Mouse (Mus musculus) neural tube, embryonic 12.5 days (tissue): Measurements from ENCODE around the gene Cpt2. TPM values are rescaled to one million over a fixed set of nuclear protein-coding genes. Genes with fewer than 3 reads are reported as not detected.
A peak's percentile ranks its signal among the peaks of the same experiment; 100 is the strongest.

Source experiments
- ATAC-seq: fragments of 200-750 bp; cut with Nextera tagmentation; 2 replicates; pipeline ENCODE4 v1.8.0; 2017; ENCODE audit warnings: low read depth, mild to moderate bottlenecking, moderate TSS enrichment, moderate library complexity; ENCODE audit not compliant: low FRiP score
- H3K27ac ChIP-seq: fragments of 300-500 bp; sonication (generic); 2 replicates; pipeline ENCODE4 v1.5.1; 2016
- H3K27me3 ChIP-seq: fragments of 300-500 bp; sonication (generic); replicated peaks from 2 replicates; pipeline ENCODE4 v1.6.1; 2016; ENCODE audit warnings: mild to moderate bottlenecking
- H3K36me3 ChIP-seq: fragments of 300-500 bp; sonication (generic); 2 replicates; pipeline ENCODE4 v1.6.1; 2016; ENCODE audit warnings: mild to moderate bottlenecking
- H3K4me1 ChIP-seq: fragments of 300-500 bp; sonication (generic); 2 replicates; pipeline ENCODE4 v1.6.1; 2016
- H3K4me2 ChIP-seq: fragments of 300-500 bp; sonication (generic); replicated peaks from 2 replicates; pipeline ENCODE4 v1.6.1; 2016; ENCODE audit warnings: mild to moderate bottlenecking
- H3K4me3 ChIP-seq: fragments of 300-500 bp; sonication (generic); 2 replicates; pipeline ENCODE4 v1.5.1; 2016
- H3K9ac ChIP-seq: fragments of 300-500 bp; sonication (generic); 2 replicates; pipeline ENCODE4 v1.6.1; 2016; ENCODE audit warnings: mild to moderate bottlenecking
- H3K9me3 ChIP-seq: fragments of 300-500 bp; sonication (generic); 2 replicates; pipeline ENCODE4 v1.6.1; 2016; ENCODE audit warnings: mild to moderate bottlenecking
- WGBS: fragments of 180-500 bp; shearing (Covaris S2); methylation state at CpG from one replicate; pipeline ENCODE4 v1.1.7; 2016; 5-methylcytosine and 5-hydroxymethylcytosine counted together
- polyA plus RNA-seq: library from polyadenylated mRNA; unstranded; fragments of >200 nt; fragmentation: Nextera tagmentation; extraction: Ambion mirVana; gene quantifications from 2 replicates; pipeline ENCODE4 v1.2.1, GENCODE M21; 2016

Gene Cpt2
- polyA plus RNA-seq = 26.5 and 30.0 TPM in 2 replicates

DNA sequence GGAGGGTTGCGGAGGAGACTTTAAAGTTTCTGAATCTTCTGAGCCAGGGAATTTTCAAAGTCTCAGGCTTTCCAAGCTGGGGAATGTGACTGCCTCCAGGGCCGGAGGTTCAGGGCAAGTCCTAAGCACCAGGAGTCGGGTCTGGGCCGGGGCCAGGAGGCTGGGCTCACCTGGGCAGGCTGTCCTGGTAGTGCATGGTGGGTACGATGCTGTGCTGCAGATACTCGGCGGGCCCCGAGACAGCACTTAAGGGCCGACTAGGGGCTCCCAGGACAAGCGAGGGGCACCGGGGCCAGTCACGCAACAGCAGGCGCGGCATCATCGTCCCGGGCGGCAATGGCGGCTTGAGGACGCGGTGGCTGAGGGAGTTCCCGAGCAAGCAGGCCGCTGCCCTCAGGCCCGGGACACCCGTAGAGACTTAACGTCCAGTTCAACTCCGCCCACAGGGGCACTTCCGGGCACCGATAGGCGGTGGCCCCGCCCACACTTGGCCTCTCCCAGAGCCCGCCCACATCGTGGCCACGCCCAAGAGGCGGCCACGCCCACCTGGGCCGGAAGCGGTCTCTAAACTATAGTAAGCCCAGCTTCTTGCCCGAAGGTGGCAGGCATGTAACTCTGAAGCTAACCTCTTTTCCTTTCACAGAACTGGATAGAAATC, at the start of gene Cpt2:
Gene Cpt2 (minus strand): TSS at position 466 of the 658 bp plus-strand sequence.
- peaks cover 13% of the 10 kb centered on the region; the same call in 1 of the 2 replicates for H3K4me1 ChIP-seq
- H3K9ac ChIP-seq = peak within 1 kb of the TSS; percentile 74
- H3K27ac ChIP-seq = no peak within 1 kb of the TSS
- no peaks in the 10 kb centered on the region for H3K36me3 ChIP-seq
- no peaks in the 10 kb centered on the region for H3K27me3 ChIP-seq
- WGBS = 2% methylated on average over 35 of the region's 38 CpGs
- peak within 1 kb of the TSS; percentile 85 for H3K4me2 ChIP-seq
- H3K4me3 ChIP-seq = peak within 1 kb of the TSS; percentile 69
- peak; percentile 93 for ATAC-seq
- no peaks in the 10 kb centered on the region for H3K9me3 ChIP-seq

DNA sequence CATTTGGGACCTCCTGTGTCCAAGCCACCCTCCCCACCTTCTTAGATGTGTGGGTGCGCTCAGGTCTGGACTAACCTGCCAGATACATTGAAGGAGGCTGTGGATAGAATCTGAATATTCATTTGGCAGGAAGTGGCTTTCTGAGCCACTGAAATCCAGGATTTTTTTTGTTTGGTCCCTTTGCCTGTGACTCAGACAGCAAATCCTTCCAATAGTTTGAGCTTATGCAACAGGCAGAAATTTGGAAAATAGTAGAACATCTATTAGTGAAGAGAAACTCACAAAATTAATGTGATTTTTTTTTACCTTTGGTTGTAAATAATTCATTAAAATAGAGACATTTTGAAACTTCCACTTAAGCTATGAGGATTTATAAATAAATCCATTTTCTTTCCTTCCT, 47.8 kb upstream of the Cpt2 start:
- no peak for ATAC-seq
- Histone ChIP-seq H3K9me3 (no peaks in the 10 kb centered on the region), H3K27ac (no peak overlapping the region), H3K36me3 (no peaks in the 10 kb centered on the region), H3K4me1 (no peaks in the 10 kb centered on the region), H3K27me3 (no peaks in the 10 kb centered on the region), H3K4me2 (no peak overlapping the region), H3K4me3 (no peak overlapping the region), H3K9ac (no peak overlapping the region)
- 92% methylated on average over 1 of the region's 1 CpGs for WGBS

DNA sequence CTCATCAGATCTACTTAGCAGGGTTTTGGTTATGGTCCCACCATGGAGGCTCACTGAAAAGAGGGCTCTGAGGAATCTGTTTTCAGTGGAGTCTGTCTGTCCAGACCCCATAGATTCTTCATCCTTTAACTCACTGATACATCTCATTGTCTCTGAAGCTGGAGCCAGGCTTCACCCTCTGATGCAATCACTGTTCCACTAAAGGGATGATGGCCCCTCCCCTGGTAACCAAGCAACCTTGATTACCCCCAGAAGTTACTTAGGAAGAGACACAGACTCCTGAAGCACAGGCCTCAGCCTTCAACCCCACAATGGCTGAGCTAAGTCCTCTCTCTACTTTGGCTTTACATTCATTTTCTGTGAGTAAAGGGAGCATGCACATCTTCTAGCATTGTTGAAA, 46.4 kb upstream of the Cpt2 start:
- H3K4me2 ChIP-seq = no peak overlapping the region
- H3K4me3 ChIP-seq = no peak overlapping the region
- no peak for ATAC-seq

DNA sequence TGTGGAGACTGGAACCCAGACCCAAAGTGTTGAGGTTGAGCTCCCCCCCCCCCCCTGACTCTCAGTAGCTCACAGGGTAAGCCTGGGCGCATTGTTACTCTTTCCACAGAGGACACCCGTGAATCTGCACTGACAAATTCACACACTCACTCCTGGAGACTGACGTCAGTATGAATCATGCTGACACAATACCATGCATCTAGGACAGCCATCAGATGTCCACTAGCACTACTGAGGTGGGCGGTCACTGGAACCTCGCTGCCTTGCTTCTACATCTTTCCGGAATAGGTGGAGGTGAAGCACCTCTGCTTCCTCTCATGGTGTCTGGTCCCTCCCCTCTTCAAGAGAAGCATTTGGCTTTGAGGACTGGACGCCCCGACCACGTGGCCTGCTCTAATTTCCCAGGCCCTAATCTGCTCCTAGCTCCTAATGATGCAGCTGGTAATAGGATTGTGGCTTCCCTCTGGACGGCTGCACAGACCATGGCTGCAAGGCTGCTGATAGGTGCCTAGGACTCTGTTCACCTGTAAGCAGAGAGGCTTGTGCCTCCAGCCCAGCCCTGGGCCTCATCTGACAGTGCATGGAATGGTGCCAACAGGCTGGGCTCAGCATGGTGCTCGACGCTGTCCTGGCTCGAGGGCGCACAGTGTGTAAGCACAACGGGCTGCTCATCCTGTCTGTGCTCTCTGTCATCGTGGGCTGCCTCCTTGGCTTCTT, 44.7 kb upstream of the Cpt2 start, which contains the start of gene Slc1a7:
Gene Slc1a7 (plus strand): TSS at position 367 of the 717 bp plus-strand sequence.
- no peak within 1 kb of the TSS for H3K4me2 ChIP-seq
- no peaks in the 10 kb centered on the region for H3K4me1 ChIP-seq
- 85% methylated on average over 16 of the region's 16 CpGs for WGBS
- H3K27ac ChIP-seq = no peak within 1 kb of the TSS
- H3K9me3 ChIP-seq = no peaks in the 10 kb centered on the region
- H3K27me3 ChIP-seq = no peaks in the 10 kb centered on the region
- ATAC-seq = no peak
- H3K4me3 ChIP-seq = no peak within 1 kb of the TSS
- H3K36me3 ChIP-seq = no peaks in the 10 kb centered on the region
- no peak within 1 kb of the TSS for H3K9ac ChIP-seq

More for the DNA sequence above, 46.4 kb upstream of the Cpt2 start:
- H3K4me1 ChIP-seq = no peaks in the 10 kb centered on the region
- no peaks in the 10 kb centered on the region for H3K27me3 ChIP-seq
- H3K9me3 ChIP-seq = no peaks in the 10 kb centered on the region
- no peak overlapping the region for H3K27ac ChIP-seq
- H3K9ac ChIP-seq = no peak overlapping the region
- no peaks in the 10 kb centered on the region for H3K36me3 ChIP-seq

DNA sequence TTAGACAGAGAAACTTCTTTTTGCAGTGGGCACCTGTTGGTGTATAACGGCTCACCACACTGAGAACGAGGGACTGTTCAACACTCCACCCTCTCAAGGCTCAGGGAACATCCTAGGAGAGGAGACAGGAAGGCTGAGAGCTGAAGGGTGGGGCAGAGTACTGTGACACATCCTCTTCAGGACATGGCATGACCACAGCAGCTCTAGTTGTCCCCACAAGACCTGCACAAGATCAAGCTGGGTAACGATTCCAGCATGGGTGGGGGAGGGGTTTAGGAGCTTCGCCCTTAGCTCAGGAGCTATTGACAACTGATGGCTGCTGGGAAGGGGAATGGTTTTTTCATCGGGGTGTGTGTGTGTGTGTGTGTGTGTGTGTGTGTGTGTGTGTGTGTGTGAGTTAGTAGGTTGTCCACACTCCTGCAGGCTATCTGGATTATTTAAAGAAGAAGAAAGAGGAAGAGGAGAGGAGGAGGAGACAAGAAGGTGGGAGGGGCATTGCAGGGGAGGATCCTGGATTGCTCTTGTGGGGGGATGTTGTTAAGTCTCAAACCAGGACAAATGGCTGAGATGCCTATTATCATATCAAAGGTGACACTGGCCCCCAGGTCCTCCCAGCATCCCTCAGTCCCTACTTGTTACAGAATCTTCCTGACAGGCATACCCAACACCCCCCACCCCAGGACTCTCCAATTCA, 43.2 kb upstream of the Cpt2 start:
- Histone ChIP-seq H3K36me3 (no peaks in the 10 kb centered on the region), H3K27ac (no peak overlapping the region), H3K4me3 (no peak overlapping the region), H3K9ac (no peak overlapping the region), H3K4me2 (no peak overlapping the region), H3K4me1 (no peaks in the 10 kb centered on the region), H3K27me3 (no peaks in the 10 kb centered on the region), H3K9me3 (no peaks in the 10 kb centered on the region)
- WGBS = 57% methylated on average over 5 of the region's 5 CpGs
- no peak for ATAC-seq

DNA sequence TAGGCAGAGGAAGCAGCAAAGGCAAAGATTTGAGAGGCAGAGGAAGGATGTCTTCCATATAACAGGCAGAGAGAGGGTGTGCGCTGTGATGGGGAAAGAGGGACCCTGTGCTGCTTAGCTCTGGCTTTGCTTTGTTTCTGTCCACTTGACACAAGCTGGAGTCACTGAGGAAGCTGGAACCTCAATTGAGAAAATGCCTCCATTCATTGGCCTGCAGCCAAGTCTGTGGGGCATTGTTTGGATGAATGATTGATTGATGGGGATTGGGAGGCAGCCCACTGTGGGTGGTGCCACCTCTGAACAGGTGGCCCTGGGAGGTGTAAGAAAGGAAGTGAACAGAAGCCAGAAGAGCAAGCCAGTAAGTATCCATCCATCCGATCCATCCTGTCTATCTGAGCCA, 39.4 kb upstream of the Cpt2 start:
- Histone ChIP-seq H3K27me3 (no peaks in the 10 kb centered on the region), H3K9ac (no peak overlapping the region), H3K9me3 (no peaks in the 10 kb centered on the region), H3K36me3 (no peaks in the 10 kb centered on the region), H3K4me3 (no peak overlapping the region), H3K27ac (no peak overlapping the region), H3K4me1 (no peaks in the 10 kb centered on the region), H3K4me2 (no peak overlapping the region)
- ATAC-seq = no peak
- WGBS = 96% methylated on average over 2 of the region's 2 CpGs

DNA sequence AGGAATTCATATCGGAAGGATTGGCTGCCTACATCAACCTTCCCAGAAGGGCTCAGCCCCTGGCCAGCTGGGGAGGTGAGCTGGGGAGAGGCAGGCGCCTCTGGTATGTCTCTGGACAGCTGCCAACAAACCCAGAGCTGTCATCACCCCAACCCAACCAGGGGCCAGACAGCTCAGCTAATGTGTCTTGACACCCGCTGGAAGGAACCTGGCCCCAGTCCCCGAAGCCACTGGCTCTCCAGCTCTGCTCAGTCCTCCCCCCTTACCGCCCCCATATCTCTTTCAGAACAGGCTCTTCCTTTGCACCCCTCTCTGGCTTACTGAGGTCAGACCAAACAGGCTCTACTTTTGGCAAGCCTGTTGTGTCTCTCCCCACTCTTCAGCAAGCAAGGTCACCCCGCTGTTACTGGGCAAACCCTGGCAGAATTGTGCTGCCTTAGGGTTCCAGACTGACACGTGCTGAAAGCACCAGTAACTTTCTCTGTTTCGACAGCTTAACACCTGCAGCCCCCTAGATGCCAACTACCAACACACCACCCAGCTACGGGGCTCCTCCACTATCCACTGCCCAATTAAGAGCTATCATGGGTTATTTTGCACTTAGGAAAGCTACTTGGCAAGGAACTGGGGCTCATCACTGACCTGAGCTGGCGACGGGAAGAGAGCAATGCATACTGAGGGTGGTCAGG, 38.8 kb upstream of the Cpt2 start:
- ATAC-seq = no peak
- no peak overlapping the region for H3K9ac ChIP-seq
- H3K36me3 ChIP-seq = no peaks in the 10 kb centered on the region
- no peak overlapping the region for H3K4me2 ChIP-seq
- H3K4me1 ChIP-seq = no peaks in the 10 kb centered on the region
- no peak overlapping the region for H3K4me3 ChIP-seq
- H3K27me3 ChIP-seq = no peaks in the 10 kb centered on the region
- no peaks in the 10 kb centered on the region for H3K9me3 ChIP-seq
- 79% methylated on average over 11 of the region's 11 CpGs for WGBS
- H3K27ac ChIP-seq = no peak overlapping the region

DNA sequence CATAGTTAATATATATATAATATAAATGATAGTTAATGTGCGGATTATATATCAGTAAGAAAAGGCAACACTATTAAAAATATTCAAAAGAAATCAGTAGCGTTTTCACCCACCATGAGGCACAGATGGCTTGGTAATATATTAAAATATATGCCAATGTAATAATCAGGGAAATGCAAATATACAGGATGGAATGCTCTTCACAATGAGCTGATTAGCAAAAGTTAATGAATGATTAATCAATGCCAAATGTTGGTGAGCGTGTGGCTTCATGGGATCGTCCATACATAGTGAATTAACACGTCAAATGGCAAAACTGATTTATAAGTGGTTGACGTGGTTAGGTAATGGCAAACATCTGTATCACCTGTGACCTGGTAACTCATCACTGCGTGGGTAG, 35.1 kb upstream of the Cpt2 start:
- Histone ChIP-seq H3K4me3 (no peak overlapping the region), H3K27me3 (no peaks in the 10 kb centered on the region), H3K36me3 (no peaks in the 10 kb centered on the region), H3K27ac (no peak overlapping the region), H3K4me1 (no peaks in the 10 kb centered on the region), H3K9me3 (no peaks in the 10 kb centered on the region), H3K4me2 (no peak overlapping the region), H3K9ac (no peak overlapping the region)
- ATAC-seq = no peak
- WGBS = 74% methylated on average over 7 of the region's 7 CpGs

DNA sequence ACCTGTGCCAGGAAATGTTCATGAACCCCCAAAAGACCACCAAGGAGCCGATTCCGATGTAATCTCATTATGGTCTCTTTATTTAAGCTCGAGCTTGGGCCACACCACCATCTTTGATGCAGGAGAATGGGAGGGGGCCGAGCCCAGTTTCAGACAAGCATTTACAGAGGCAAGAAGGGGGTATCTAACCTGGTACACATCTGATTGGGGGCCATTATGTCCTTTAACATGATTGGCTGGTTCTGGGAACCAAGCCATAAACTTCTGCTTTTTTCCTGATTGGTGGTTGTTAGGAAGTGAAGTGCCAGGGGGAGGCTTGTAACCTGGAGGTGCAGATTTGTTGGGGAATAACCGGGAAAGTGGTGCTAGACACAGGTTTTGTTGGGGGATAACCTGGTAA, 32.3 kb upstream of the Cpt2 start:
- Histone ChIP-seq H3K4me1 (no peaks in the 10 kb centered on the region), H3K27ac (no peak overlapping the region), H3K4me3 (no peak overlapping the region), H3K4me2 (no peak overlapping the region), H3K9ac (no peak overlapping the region), H3K36me3 (no peaks in the 10 kb centered on the region), H3K27me3 (no peaks in the 10 kb centered on the region), H3K9me3 (no peaks in the 10 kb centered on the region)
- WGBS = 72% methylated on average over 5 of the region's 5 CpGs
- ATAC-seq = no peak

DNA sequence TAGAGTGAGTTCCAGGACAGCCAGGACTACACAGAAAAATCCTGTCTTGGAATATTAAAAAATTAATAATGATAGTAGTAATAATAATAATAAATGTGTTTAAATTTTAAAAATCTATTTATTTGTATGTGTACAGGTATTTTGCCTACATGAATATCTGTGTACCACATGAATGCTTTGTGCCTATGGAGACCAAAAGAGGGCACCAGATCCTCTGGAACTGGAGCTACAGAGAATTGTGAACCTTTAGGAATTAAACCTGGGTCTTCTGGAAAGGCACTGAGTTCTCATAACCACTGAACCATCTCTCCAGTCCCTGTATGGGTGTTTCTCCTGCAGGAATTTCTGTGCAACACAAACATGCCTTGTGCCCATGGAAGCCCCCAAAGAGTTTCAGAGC, 29.4 kb upstream of the Cpt2 start:
- Histone ChIP-seq H3K27ac (no peak overlapping the region), H3K9me3 (no peaks in the 10 kb centered on the region), H3K4me1 (no peaks in the 10 kb centered on the region), H3K9ac (no peak overlapping the region), H3K4me2 (no peak overlapping the region), H3K4me3 (no peak overlapping the region), H3K36me3 (no peaks in the 10 kb centered on the region), H3K27me3 (no peaks in the 10 kb centered on the region)
- no peak for ATAC-seq

DNA sequence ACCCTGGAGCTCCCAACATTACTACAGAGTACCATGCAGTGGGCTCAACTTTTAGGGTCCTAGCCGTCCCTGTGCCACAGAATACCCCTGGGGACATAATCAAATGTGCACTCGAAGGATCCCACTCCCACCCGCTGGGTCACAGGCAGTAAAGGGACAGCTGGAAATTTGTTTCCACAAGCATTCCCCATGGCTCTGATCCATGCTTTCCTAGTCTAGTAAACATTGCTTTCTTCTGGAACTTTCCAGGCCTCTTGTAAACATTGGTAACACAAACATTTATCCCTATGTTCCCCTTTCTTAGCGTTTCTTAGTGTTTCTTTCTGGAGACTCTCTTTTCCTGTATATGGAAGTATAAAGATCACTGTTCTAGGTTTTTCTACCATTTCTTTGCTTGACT, 26.5 kb upstream of the Cpt2 start:
- Histone ChIP-seq H3K27ac (no peak overlapping the region), H3K9ac (no peak overlapping the region), H3K4me3 (no peak overlapping the region), H3K36me3 (no peaks in the 10 kb centered on the region), H3K9me3 (no peaks in the 10 kb centered on the region), H3K4me1 (no peaks in the 10 kb centered on the region), H3K4me2 (no peak overlapping the region), H3K27me3 (no peaks in the 10 kb centered on the region)
- ATAC-seq = no peak
- 78% methylated on average over 4 of the region's 4 CpGs for WGBS

DNA sequence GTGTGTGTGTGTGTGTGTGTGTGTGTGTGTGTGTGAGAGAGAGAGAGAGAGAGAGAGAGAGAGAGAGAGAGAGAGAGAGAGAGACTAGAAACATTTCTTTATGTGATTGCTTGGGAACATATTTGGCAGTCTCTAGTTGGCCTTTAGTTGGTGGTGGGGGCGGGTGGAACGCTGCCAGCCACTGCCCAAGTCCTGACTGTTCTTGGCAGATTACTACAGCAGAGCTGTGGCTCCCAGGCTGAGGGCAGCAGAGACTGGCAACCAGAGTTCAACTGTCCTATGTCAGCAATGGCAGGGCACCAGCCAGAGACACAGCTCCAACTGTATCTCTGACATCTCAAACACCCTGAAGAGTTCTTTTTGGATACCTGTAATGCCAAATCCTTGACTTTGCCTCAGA, 20.7 kb upstream of the Cpt2 start:
- no peak overlapping the region for H3K4me3 ChIP-seq
- no peaks in the 10 kb centered on the region for H3K4me1 ChIP-seq
- no peaks in the 10 kb centered on the region for H3K9me3 ChIP-seq
- H3K36me3 ChIP-seq = no peaks in the 10 kb centered on the region
- H3K27ac ChIP-seq = no peak overlapping the region
- H3K4me2 ChIP-seq = no peak overlapping the region
- ATAC-seq = no peak
- H3K9ac ChIP-seq = no peak overlapping the region
- 91% methylated on average over 2 of the region's 2 CpGs for WGBS
- H3K27me3 ChIP-seq = no peaks in the 10 kb centered on the region
